Mouse (Mus musculus): ENCODE measurements around the gene Zcchc7. TPM values are rescaled to one million over a fixed set of nuclear protein-coding genes. Genes with fewer than 3 reads are reported as not detected.

The Zcchc7 gene
- polyA plus RNA-seq, 1 experiment from 2014 or later: 43.6 TPM

DNA sequence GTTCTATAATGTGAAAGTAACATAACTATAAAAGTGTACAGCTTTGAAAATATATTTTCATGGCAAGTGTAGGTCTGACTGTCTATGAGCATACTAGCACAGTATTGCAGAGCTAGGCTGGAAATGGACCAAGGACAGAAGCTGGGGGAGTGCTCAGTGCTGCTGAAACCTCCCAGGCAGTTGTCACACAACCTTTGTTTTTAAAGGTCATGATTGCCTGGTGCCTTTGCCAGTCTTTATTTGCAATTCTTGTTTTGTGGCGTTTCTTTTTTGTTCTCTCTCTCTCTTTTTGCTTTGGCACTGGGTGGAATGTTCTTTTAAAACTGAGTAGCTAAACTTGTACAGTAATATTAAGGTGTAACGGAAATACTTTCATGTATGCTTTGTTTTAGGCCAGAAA, 21.0 kb downstream of the Zcchc7 start:
- Histone ChIP-seq H3K9ac (no peak overlapping the region), H3K27ac (no peak overlapping the region), H3K4me2 (no peak overlapping the region), H3K4me3 (no peak overlapping the region), H3K9me3 (no peaks in the 10 kb centered on the region), H3K36me3 (no peaks in the 10 kb centered on the region), H3K4me1 (no peaks in the 10 kb centered on the region), H3K27me3 (no peaks in the 10 kb centered on the region)
- no peak for ATAC-seq (ENCODE audit: insufficient number of reproducible peaks, insufficient read depth, low FRiP score, low TSS enrichment, low read depth)
- WGBS: 62% methylated on average over 2 of the region's 2 CpGs

DNA sequence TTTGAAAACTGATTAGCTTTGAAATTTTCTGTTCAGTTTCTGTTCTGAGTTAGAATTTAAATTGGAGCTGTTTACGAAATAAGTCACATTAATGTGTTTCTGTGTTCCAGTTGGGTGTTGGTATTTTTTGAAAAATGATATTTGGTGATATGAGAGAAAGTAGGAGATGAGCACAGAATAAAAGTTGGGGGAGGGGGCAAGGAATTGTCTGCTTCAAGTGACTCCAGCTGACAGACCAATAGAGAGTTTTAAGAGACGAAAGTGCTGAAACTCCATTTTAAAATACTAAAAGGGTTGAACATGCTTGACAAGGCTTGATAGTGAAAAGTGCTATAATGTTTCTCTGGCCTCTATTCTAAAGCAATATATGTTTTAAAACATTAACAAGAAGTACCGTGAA, 21.4 kb downstream of the Zcchc7 start:
- no peaks in the 10 kb centered on the region for H3K36me3 ChIP-seq
- no peak overlapping the region for H3K9ac ChIP-seq
- no peaks in the 10 kb centered on the region for H3K27me3 ChIP-seq
- no peaks in the 10 kb centered on the region for H3K9me3 ChIP-seq
- no peaks in the 10 kb centered on the region for H3K4me1 ChIP-seq
- H3K4me2 ChIP-seq: no peak overlapping the region
- H3K4me3 ChIP-seq: no peak overlapping the region
- WGBS: 80% methylated on average over 3 of the region's 3 CpGs
- ATAC-seq (ENCODE audit: insufficient number of reproducible peaks, insufficient read depth, low FRiP score, low TSS enrichment, low read depth): no peak
- H3K27ac ChIP-seq: no peak overlapping the region

DNA sequence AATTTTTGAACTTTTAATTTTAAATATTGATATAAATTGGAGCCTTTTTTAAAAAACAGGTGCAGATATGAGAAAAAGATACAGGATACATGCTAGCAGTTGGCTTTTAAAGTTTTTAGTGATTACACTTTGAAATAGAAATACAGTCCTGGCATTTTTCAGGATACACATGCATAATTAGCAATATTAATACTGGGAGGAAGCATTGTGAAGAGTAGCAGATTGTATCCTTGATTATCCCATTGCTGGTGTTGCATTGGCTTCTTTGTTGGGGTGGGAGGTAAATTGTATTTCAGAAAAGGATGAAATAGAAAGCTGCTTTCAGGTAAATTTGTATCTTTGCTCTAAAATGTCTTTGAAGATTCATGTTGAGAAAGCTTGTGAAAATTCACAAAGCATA, 22.0 kb downstream of the Zcchc7 start:
- no peaks in the 10 kb centered on the region for H3K27me3 ChIP-seq

DNA sequence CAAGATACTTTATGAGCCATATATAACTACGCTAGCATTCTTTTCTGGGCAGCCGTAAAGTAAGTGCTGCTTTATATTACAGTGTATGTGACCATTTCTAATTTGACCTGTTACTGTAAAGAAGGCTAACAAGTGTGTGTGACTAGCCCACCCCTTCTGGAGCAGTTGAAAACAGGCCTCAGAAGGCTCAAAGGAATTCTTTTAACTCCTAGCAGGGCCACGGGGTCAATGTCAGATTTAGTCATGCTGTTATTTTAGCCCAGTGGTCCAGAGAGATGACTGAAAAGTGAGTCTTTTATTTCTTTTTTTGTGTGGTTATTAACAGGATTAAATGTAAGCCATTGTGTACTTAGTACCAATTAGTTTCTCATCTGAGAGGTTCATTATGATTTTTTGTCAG, 22.6 kb downstream of the Zcchc7 start:
- no peak overlapping the region for H3K27ac ChIP-seq
- no peaks in the 10 kb centered on the region for H3K4me1 ChIP-seq
- WGBS: 43% methylated on average over 3 of the region's 3 CpGs
- H3K27me3 ChIP-seq: no peaks in the 10 kb centered on the region
- no peak for ATAC-seq (ENCODE audit: insufficient number of reproducible peaks, insufficient read depth, low FRiP score, low TSS enrichment, low read depth)
- H3K4me2 ChIP-seq: no peak overlapping the region
- no peaks in the 10 kb centered on the region for H3K36me3 ChIP-seq
- H3K9ac ChIP-seq: no peak overlapping the region
- no peaks in the 10 kb centered on the region for H3K9me3 ChIP-seq
- H3K4me3 ChIP-seq: no peak overlapping the region

More for the DNA sequence above, 22.0 kb downstream of the Zcchc7 start:
- ATAC-seq (ENCODE audit: insufficient number of reproducible peaks, insufficient read depth, low FRiP score, low TSS enrichment, low read depth): no peak
- Histone ChIP-seq H3K4me1 (no peaks in the 10 kb centered on the region), H3K36me3 (no peaks in the 10 kb centered on the region), H3K4me3 (no peak overlapping the region), H3K9ac (no peak overlapping the region), H3K9me3 (no peaks in the 10 kb centered on the region), H3K4me2 (no peak overlapping the region), H3K27ac (no peak overlapping the region)

DNA sequence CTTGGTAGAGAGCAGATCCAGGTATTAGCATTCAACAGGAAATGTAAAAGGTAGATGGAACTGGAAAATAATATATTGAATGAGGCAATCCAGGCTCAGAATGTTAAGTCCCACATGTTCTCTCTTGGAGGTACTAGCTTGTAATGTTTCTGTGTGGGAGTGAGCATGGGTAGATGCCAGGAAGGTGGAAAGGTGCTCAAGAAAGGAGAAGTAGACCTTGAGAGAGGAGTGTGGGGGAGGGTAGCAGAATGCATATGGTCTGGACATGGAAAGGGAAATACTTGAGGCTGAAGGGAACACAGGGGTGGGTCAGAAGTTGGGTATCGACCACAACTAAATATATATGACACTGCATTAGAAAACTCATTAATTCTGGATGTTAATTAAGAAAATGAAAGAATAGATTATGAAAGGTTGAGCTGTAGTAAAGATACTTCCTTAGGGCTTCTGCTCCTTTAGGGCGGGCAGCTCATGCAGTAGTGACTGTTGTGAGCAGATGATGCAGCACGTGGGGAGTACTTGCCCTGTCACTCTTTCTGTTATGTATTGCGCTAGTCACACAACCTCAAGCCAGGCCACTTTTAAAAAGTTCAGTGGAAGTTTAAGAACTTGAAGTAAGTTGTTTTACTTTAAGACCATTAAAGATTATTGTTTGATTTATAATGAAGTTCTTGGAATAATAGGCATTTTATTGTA, 24.9 kb downstream of the Zcchc7 start:
- Histone ChIP-seq H3K4me2 (no peak overlapping the region), H3K36me3 (no peaks in the 10 kb centered on the region), H3K9ac (no peak overlapping the region), H3K4me1 (no peaks in the 10 kb centered on the region), H3K9me3 (no peaks in the 10 kb centered on the region), H3K4me3 (no peak overlapping the region), H3K27me3 (no peaks in the 10 kb centered on the region), H3K27ac (no peak overlapping the region)
- no peak for ATAC-seq (ENCODE audit: insufficient number of reproducible peaks, insufficient read depth, low FRiP score, low TSS enrichment, low read depth)
- WGBS: 71% methylated on average over 4 of the region's 4 CpGs

DNA sequence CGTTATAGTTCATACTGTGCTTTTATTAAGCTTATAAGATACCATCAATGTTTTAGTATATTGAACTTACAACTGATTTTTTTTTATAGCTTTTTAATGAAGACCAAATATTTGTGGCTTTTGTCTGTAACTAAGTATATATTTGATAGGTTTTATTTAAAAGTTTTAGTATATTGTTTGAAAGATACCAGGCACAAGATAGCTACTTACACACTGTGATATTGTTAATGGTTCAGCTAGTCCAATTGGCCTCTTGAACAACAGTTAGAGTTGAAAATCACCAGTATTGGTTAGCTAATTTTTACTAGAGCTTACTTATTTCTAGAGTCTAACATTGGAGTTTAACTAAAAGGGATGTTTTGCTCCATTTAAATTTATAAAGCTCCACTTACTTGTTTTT, 25.8 kb downstream of the Zcchc7 start:
- H3K9ac ChIP-seq: no peak overlapping the region
- no peaks in the 10 kb centered on the region for H3K4me1 ChIP-seq
- 87% methylated on average over 1 of the region's 1 CpGs for WGBS
- H3K9me3 ChIP-seq: no peaks in the 10 kb centered on the region
- ATAC-seq (ENCODE audit: insufficient number of reproducible peaks, insufficient read depth, low FRiP score, low TSS enrichment, low read depth): no peak
- H3K27ac ChIP-seq: no peak overlapping the region
- no peak overlapping the region for H3K4me3 ChIP-seq
- no peaks in the 10 kb centered on the region for H3K36me3 ChIP-seq
- no peaks in the 10 kb centered on the region for H3K27me3 ChIP-seq
- no peak overlapping the region for H3K4me2 ChIP-seq

DNA sequence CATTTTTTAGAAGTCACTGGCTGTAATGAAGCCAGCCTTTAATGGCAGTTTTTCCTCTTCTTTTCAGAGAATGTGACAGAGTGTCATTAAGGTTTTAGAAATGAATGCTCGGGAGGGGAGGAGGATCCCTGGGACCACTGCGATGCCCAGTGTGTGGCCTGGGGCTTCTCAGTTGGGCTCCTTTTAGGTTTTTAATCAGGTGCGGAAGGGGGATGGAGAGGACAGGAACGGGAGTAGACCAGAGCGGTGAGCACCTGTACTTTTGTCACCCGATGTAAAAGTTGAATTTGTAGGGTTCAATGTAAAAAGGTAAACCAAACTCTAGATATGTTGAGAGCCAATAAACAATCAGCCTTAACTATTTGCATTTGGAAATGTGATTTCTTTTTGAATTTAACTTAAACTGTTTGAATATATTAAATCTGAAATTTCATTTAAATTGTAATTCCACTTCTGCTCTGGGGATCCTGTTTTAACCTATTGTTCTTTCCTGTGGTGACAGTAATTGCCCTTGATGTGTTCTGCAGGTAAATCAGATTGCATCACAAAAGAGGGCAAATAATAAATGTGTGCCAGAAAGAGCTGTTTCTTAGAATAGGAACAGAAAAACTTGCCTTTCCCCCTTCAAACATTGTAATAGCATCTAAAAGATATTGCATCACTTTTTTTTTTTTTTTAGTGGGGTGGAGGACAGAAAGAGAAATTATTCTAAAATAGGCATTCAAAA, 28.1 kb downstream of the Zcchc7 start:
- Histone ChIP-seq H3K4me3 (no peak overlapping the region), H3K4me1 (no peaks in the 10 kb centered on the region), H3K27ac (no peak overlapping the region), H3K4me2 (no peak overlapping the region), H3K9me3 (no peaks in the 10 kb centered on the region), H3K9ac (no peak overlapping the region), H3K27me3 (no peaks in the 10 kb centered on the region), H3K36me3 (no peaks in the 10 kb centered on the region)
- WGBS: 21% methylated on average over 6 of the region's 6 CpGs
- no peak for ATAC-seq (ENCODE audit: insufficient number of reproducible peaks, insufficient read depth, low FRiP score, low TSS enrichment, low read depth)

DNA sequence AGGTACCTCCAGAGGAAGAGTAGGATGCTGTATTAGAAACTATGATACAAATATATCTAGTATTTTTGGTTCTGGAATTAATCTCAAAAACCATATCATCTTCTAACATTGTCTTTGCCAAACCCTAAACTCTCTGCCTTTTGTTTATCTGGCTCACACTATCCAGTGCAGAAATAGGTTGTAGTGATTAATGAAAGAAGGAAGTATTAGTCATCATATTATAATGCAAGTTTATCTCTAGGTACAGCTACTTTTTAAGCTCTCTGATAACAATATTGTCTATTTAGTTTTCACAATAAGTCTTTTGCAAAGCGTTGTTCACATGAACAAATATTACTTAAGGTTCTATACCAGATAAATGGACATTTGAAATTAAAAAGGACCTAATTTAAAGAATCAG, 57.2 kb downstream of the Zcchc7 start:
- Histone ChIP-seq H3K4me2 (no peak overlapping the region), H3K9me3 (no peaks in the 10 kb centered on the region), H3K36me3 (no peaks in the 10 kb centered on the region), H3K27ac (no peak overlapping the region), H3K27me3 (no peaks in the 10 kb centered on the region), H3K9ac (no peak overlapping the region), H3K4me3 (no peak overlapping the region), H3K4me1 (peaks cover 3% of the 10 kb centered on the region; the same call in 1 of the 2 replicates)
- no peak for ATAC-seq (ENCODE audit: insufficient number of reproducible peaks, insufficient read depth, low FRiP score, low TSS enrichment, low read depth)
- WGBS: 92% methylated on average over 1 of the region's 1 CpGs

DNA sequence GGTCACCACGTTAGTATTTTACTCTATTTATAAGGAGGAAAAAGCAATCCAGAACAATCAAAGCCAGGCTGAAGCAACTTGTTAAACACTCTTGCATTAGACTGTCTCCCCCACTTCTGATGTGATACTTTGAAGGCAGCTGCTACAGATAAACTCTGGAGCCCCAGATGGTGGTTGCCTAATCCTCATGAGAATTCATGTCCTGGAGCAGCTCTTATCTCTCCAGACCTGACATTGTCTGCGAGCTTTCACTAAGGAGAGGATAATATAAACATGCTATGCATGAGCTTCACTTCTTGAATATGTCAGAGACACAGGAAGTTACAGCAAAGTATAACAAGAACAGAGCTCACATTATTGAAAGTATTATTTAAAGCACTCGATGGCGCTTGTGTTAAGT, 58.1 kb downstream of the Zcchc7 start:
- Histone ChIP-seq H3K9me3 (no peaks in the 10 kb centered on the region), H3K27me3 (no peaks in the 10 kb centered on the region), H3K4me1 (peaks cover 3% of the 10 kb centered on the region; the same call in 1 of the 2 replicates), H3K36me3 (no peaks in the 10 kb centered on the region), H3K27ac (no peak overlapping the region), H3K4me2 (no peak overlapping the region), H3K9ac (no peak overlapping the region), H3K4me3 (no peak overlapping the region)
- 64% methylated on average over 4 of the region's 4 CpGs for WGBS
- no peak for ATAC-seq (ENCODE audit: insufficient number of reproducible peaks, insufficient read depth, low FRiP score, low TSS enrichment, low read depth)

DNA sequence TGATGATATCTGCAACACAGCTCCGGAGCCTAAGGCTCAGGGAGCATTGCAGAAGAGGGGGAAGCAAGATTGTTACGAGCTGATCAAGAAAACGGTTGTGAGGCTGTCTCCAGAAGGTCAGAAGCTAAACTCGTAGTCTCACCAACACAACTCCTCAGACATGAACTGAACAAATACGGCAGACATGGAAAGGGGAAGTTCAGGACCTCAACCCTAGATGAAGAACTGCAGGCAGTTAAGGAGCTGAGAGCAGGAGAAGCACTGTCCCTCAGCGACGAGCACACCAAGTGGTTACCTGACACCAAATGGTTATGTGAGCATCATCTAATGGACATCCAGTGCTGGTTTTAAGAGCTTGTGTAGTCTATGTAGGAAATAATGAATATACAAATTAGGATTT, 60.9 kb downstream of the Zcchc7 start:
- no peaks in the 10 kb centered on the region for H3K27me3 ChIP-seq
- H3K36me3 ChIP-seq: no peaks in the 10 kb centered on the region
- peaks cover 3% of the 10 kb centered on the region; the same call in 1 of the 2 replicates for H3K4me1 ChIP-seq
- no peak overlapping the region for H3K27ac ChIP-seq
- no peak overlapping the region for H3K4me3 ChIP-seq
- no peak overlapping the region for H3K4me2 ChIP-seq
- H3K9ac ChIP-seq: no peak overlapping the region
- H3K9me3 ChIP-seq: no peaks in the 10 kb centered on the region
- no peak for ATAC-seq (ENCODE audit: insufficient number of reproducible peaks, insufficient read depth, low FRiP score, low TSS enrichment, low read depth)
- 61% methylated on average over 7 of the region's 7 CpGs for WGBS

DNA sequence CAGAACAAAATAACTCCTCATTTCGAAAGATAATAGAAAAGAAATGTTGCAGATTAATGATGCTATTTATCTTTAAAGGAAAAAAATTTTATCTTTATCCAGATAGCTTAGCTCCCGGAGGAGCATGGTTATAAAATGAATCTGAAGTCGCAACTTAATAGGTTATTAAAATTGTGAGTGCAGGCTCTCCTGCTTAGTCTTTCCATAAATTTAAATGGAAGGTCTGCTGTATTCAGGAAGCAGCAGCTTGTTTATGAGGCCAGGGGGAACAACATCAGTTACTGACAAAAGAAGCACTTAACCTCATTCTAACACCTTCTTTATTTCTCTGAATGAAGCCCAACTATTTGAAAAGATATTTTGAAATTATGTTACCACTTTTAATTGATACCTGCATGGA, 74.9 kb downstream of the Zcchc7 start:
- Histone ChIP-seq H3K27me3 (no peaks in the 10 kb centered on the region), H3K4me1 (0 out of 2 replicates have a peak, but pooled peaks cover under 1% of the 10 kb centered on the region)
- no peak for ATAC-seq (ENCODE audit: insufficient number of reproducible peaks, insufficient read depth, low FRiP score, low TSS enrichment, low read depth)

DNA sequence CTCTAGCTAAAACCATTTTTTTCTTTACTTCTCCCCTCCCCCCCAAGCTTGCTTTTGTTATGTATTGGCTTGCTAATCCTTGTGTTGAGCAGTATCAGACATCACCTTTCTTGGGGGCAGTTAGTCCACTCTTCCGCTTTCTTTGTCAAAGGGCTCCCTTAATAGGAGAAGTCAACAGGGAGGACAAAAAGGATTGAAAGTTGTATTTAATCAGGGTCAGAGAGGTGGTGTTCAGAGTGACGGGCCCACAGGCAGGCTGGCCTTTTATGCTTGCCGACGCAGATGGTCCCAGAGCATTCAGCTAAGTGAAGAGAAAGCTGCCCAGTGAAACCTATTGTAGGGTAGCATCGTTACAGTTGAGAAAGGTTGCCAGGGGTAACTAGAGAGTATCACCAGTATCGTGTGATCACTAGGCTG, 96.2 kb downstream of the Zcchc7 start:
- WGBS: 21% methylated on average over 6 of the region's 6 CpGs
- H3K9ac ChIP-seq: no peak overlapping the region
- no peak for ATAC-seq (ENCODE audit: insufficient number of reproducible peaks, insufficient read depth, low FRiP score, low TSS enrichment, low read depth)

More for the DNA sequence above, 74.9 kb downstream of the Zcchc7 start:
- Histone ChIP-seq H3K27ac (no peak overlapping the region), H3K36me3 (no peaks in the 10 kb centered on the region), H3K4me2 (no peak overlapping the region), H3K9me3 (no peaks in the 10 kb centered on the region), H3K4me3 (no peak overlapping the region), H3K9ac (no peak overlapping the region)
- 85% methylated on average over 3 of the region's 3 CpGs for WGBS

More for the DNA sequence above, 96.2 kb downstream of the Zcchc7 start:
- H3K27ac ChIP-seq: no peak overlapping the region
- H3K4me1 ChIP-seq: no peaks in the 10 kb centered on the region
- H3K36me3 ChIP-seq: no peaks in the 10 kb centered on the region
- H3K4me3 ChIP-seq: no peak overlapping the region
- H3K4me2 ChIP-seq: no peak overlapping the region
- no peaks in the 10 kb centered on the region for H3K9me3 ChIP-seq
- H3K27me3 ChIP-seq: no peaks in the 10 kb centered on the region
